Mouse (Mus musculus) liver (tissue): ENCODE measurements at regions not wholly inside any gene's neighbourhood (a gene's known extent, or its start where the extent isn't known, plus 50 kb on each side); places are given as distances from the start of the nearest gene placed in this dataset.

Source experiments
- DNase-seq: peaks from one replicate; pipeline ENCODE4 v3.0.0-alpha.2; 2020; ENCODE audit warnings: mixed read lengths

GRCm38 (mm10) chr13:91274131-91274530 is 50.4 kb upstream of the Atg10 start:
- DNase-seq = no peak

- DNase-seq = no peak
Measured at GRCm38 (mm10) chr13:91274615-91275014, 50.8 kb upstream of the Atg10 start.

- no peak for DNase-seq
Measured at GRCm38 (mm10) chr13:91279487-91279886, 55.7 kb upstream of the Atg10 start.

- no peak for DNase-seq
Measured at GRCm38 (mm10) chr13:91295552-91296170, 71.9 kb upstream of the Atg10 start.

GRCm38 (mm10) chr13:91296521-91297160 is 72.9 kb upstream of the Atg10 start:
- no peak for DNase-seq

- no peak for DNase-seq
Measured at GRCm38 (mm10) chr13:91301849-91302248, 78.1 kb upstream of the Atg10 start.

- DNase-seq = no peak
Measured at GRCm38 (mm10) chr13:91305697-91306405, 82.1 kb upstream of the Atg10 start.

GRCm38 (mm10) chr13:91306545-91306944 is 82.8 kb upstream of the Atg10 start:
- DNase-seq = no peak

- no peak for DNase-seq
Measured at GRCm38 (mm10) chr13:91312905-91313571, 89.3 kb upstream of the Atg10 start.

GRCm38 (mm10) chr13:91322331-91322730 is 98.6 kb upstream of the Atg10 start:
- DNase-seq = no peak

GRCm38 (mm10) chr13:91326834-91327233 is 103.1 kb upstream of the Atg10 start:
- DNase-seq = no peak

GRCm38 (mm10) chr13:91334283-91334682 is 110.5 kb upstream of the Atg10 start:
- DNase-seq = no peak

- no peak for DNase-seq
Measured at GRCm38 (mm10) chr13:91344139-91344538, 115.9 kb upstream of the Ssbp2 start.

- no peak for DNase-seq
Measured at GRCm38 (mm10) chr13:91348489-91349083, 111.5 kb upstream of the Ssbp2 start.

GRCm38 (mm10) chr13:91352311-91352710 is 107.8 kb upstream of the Ssbp2 start:
- DNase-seq = no peak

- no peak for DNase-seq
Measured at GRCm38 (mm10) chr13:91356516-91356915, 103.6 kb upstream of the Ssbp2 start.

- no peak for DNase-seq
Measured at GRCm38 (mm10) chr13:91360121-91360520, 100.0 kb upstream of the Ssbp2 start.

GRCm38 (mm10) chr13:91365270-91365952 is 94.7 kb upstream of the Ssbp2 start:
- peak; percentile 12 for DNase-seq

GRCm38 (mm10) chr13:91366540-91366939 is 93.5 kb upstream of the Ssbp2 start:
- DNase-seq = no peak

GRCm38 (mm10) chr13:91367896-91368556 is 92.1 kb upstream of the Ssbp2 start:
- DNase-seq = no peak

GRCm38 (mm10) chr13:91368664-91369063 is 91.4 kb upstream of the Ssbp2 start:
- no peak for DNase-seq

- DNase-seq = no peak
Measured at GRCm38 (mm10) chr13:91370021-91370420, 90.1 kb upstream of the Ssbp2 start.
